Mouse (Mus musculus) testis, adult 10 weeks (tissue): ENCODE data around the gene Zfp735. TPM values are rescaled to one million over a fixed set of nuclear protein-coding genes. Genes with fewer than 3 reads are reported as not detected.

Source experiments
- polyA plus RNA-seq: library from polyadenylated mRNA; stranded (reverse); fragments of 350-450 nt; fragmentation: Illumina TruSeq; extraction: RNeasy Lipid Tissue Mini Kit (QIAGEN cat#74804); gene quantifications from one replicate; pipeline ENCODE4 v1.2.3, GENCODE M21; 2014; ENCODE audit warnings: low read depth, low replicate concordance

Zfp735 gene
- polyA plus RNA-seq = 20.1 TPM

DNA sequence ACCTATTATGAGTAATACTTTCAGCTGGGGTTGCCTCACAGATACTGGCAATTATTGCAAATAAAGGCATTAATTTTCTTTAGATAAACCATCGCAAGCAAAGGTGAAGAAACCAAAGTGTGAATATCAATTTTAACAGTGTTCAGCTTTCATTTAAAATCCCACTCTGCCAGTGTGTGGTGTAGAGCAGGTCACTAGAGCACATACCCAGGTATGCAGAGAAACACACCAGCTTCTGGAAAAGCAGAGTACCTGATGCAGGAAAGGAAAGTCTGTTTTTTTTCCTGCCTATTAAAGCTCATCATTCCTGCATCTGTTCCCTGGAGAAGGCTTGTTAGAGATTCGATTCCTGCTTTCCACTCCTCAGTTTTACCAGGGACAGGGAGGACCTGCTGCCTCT is at the start of gene Zfp735:
TSS of gene Zfp735 (plus strand) at position 301 of the 400 bp plus-strand sequence.

Other genes with a start within 250 kb of the Zfp735 start
- not detected for gene Olfr380, start 231.3 kb upstream of the Zfp735 start, polyA plus RNA-seq
- gene Olfr381, start 197.2 kb upstream of the Zfp735 start, polyA plus RNA-seq = not detected
- gene Olfr382, start 171.6 kb upstream of the Zfp735 start, polyA plus RNA-seq = not detected
- not detected for gene Olfr385, start 95.8 kb upstream of the Zfp735 start, polyA plus RNA-seq
- gene Olfr384, start 90.2 kb upstream of the Zfp735 start, polyA plus RNA-seq = not detected
- not detected for gene Olfr389, start 91.9 kb downstream of the Zfp735 start, polyA plus RNA-seq
- 0.18 TPM for gene Olfr390, start 94.2 kb downstream of the Zfp735 start, polyA plus RNA-seq
- gene Olfr391-ps, start 114.3 kb downstream of the Zfp735 start, polyA plus RNA-seq = not detected
- gene Olfr392, start 128.3 kb downstream of the Zfp735 start, polyA plus RNA-seq = not detected
- not detected for gene Olfr393, start 162.7 kb downstream of the Zfp735 start, polyA plus RNA-seq
- gene Olfr394, start 202.0 kb downstream of the Zfp735 start, polyA plus RNA-seq = not detected
- not detected for gene Olfr395, start 220.5 kb downstream of the Zfp735 start, polyA plus RNA-seq
- gene Olfr23, start 247.9 kb downstream of the Zfp735 start, polyA plus RNA-seq = 1.6 TPM